Mouse (Mus musculus) megakaryocyte-erythroid progenitor cell, adult 5-6 weeks (primary cell): ENCODE measurements at regions not wholly inside any gene's neighbourhood (a gene's known extent, or its start where the extent isn't known, plus 50 kb on each side); places are given as distances from the start of the nearest gene placed in this dataset.

Source experiments
- ATAC-seq: replicated peaks from 2 replicates; pipeline ENCODE4 v1.8.0; 2016; ENCODE audit warnings: mild to moderate bottlenecking, inconsistent platforms; ENCODE audit not compliant: severe bottlenecking, poor library complexity, low FRiP score, low TSS enrichment

GRCm38 (mm10) chr4:75130757-75131156 lies 147.3 kb downstream of the Dmac1 start:
- ATAC-seq = no peak

DNA sequence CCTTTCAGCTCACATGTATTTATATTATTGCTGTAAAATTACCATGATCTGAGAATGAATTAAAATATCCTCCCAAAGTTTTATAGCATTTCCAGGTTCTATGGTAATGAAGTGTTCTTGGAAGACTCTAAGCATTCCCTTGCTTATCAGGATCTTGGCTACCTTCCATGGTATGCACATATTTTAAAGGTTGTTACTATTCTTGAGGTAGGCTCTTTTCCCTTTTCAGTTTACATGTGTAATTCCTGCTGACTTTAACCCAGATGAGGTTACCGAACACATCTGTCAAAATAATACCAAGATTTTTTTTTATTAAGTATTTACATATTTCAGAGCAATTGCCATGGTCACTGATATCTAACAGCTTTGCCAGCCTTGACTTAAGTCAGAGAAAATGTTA lies 162.2 kb downstream of the Dmac1 start:
- no peak for ATAC-seq

DNA sequence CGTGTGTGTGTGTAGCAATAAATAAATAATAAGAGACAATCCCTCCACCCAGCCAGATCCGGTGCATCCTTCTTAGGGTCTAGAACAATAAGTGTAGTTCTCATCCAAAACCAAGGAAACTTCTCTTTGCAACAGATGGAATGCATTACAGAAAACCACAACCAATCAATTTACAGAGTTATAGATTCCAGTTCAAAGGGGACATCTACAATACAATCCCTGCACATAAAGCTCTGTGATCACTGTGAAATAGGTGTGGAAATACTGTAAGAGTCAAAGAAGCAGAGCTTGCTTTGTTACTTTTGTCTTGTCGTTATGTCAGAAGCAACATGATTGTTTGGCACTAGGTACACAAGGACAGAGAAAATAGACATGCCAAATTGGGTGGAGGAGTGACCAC lies 162.8 kb downstream of the Dmac1 start:
- no peak for ATAC-seq

DNA sequence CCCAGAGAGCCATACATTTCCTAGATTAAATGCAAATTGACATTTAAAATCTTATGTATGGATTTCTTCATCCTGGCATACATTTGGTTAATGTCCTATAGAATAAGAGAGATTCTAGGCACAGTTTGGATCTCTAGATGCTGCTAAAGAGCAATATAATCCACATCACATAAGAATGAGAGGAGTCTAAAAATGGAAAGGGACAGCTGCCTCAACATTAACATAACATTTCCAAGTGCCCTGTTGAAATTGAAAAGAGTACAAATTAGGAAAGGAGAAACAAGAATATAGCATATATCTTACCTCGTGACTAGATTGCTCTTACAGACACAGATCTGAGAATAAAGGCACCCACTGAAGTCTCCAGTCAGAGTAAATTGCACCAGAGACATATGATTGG lies 212.3 kb downstream of the Dmac1 start:
- ATAC-seq = no peak

DNA sequence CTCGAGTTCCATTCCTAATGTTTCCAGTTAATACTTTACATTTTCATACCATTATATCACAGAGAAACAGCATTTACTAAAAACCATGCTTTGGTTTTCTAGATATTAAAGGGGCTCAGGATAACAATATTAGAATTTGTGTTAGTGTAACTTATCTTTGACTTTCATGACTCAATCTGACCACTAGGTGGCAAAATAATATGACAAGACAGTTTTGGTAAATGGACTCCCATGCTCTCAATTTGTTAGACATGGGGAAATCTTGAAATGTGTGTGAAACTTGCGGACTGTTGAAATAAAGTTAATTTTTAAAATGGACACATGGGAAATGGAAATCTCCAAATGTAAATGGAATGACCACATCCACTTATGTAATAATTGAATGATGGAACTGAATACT lies 214.8 kb downstream of the Dmac1 start:
- ATAC-seq = no peak

DNA sequence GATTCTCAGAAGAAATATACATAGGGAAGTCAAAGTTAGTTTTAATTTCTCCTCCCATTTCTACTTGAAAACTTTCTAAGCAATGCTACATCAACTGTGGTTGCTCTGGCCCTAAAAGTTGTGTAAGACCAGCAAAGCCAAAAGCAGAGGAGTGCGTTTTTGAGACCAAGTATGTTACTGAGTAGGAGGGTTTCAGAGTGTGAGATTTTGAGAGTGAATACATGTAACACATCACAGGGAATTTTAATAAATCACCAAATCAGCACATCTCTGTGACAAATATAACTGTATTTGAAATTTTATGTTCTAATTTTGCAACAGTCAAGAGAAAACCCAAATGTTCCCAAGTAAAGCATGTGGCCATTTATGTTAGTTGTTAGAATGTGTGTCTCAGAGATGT lies 234.6 kb downstream of the Dmac1 start:
- ATAC-seq = no peak

DNA sequence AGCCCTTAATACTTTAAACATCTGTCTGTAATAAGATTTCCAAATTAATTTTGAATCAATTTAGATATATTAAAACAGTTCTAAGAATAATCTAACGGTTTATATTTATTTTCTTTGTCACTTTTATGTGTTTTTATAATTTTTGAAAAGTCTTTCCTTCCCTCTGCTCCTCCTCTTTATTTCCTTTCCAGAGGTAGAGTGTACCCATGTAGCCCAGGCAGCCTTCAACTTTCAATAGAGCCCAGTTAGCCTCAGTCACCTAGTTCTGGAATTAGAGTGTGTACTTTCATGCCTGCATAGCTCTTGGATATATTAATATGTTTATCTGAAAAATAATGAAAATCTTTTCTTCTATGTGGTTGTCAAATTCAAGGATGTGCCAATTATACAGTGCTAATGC lies 235.5 kb downstream of the Dmac1 start:
- ATAC-seq = no peak

DNA sequence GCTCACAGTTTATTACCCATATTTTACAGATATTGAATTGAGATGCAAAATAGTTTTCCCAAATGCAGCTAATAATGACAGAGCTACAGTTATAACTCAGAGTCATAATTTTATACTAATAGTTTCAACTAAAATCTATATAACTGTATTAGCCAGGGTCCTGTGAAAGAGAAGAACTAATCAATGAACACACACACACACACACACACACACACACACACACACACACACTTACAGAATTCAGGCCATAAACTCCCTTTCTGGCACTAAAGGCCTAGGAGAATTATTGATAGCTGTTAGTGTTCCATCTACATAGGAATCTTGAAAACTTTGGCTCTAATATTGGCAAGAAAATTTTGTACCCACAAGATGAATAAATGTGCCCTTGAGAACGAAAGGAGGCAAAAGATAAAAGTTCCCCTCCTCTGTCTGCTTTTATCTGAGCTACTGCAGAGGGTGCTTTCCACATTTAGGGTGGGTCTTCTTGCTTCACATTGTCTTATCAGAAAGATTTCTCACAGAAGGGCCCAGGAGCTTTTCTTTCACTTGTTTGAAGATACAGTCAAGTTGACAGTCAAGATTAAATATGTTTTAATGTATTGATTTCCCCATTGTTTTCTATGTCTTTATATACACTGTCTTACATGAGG lies 236.1 kb downstream of the Dmac1 start:
- peak; percentile 100 for ATAC-seq
